Mouse (Mus musculus): Measurements from ENCODE around the gene Ceacam16. TPM values are rescaled to one million over a fixed set of nuclear protein-coding genes. Genes with fewer than 3 reads are reported as not detected.

The Ceacam16 gene
- total and polyA plus RNA-seq, 3 experiments = 0.12 to 0.18 TPM; not detected in 1

- Histone ChIP-seq H3K9ac (ENCODE audit: control insufficient read depth, low read depth, low read length, poor library complexity, severe bottlenecking) (no peak within 1 kb of the TSS), H3K36me3 (ENCODE audit: control insufficient read depth in 1 of 2, insufficient read depth in 2 of 2, low read length in 2 of 2) (no peaks in the 10 kb centered on the region), H3K9me3 (replicated peaks; ENCODE audit: insufficient read depth, low read length) (no peaks in the 10 kb centered on the region), H3K79me2 (ENCODE audit: control insufficient read depth, insufficient read depth, low read length, poor library complexity) (no peaks in the 10 kb centered on the region), H3K4me3 (ENCODE audit: control insufficient read depth in 1 of 2, insufficient read depth in 1 of 2, low read depth in 2 of 2, low read length in 2 of 2) (no peak within 1 kb of the TSS), H3K4me1 (ENCODE audit: control insufficient read depth in 1 of 2, insufficient read depth in 2 of 2, low read length in 2 of 2) (no peaks in the 10 kb centered on the region), H3K27ac (ENCODE audit: control insufficient read depth, low read depth, low read length) (no peak within 1 kb of the TSS), H3K27me3 (ENCODE audit: control insufficient read depth in 1 of 2, insufficient read depth in 2 of 2, low read length in 2 of 2) (no peaks in the 10 kb centered on the region)
- TF ChIP-seq NRF1 (IDR thresholded peaks at IDR 0.05; ENCODE audit: insufficient read depth, low read depth, low read length, poor library complexity, severe bottlenecking) = no peak
- no peak for DNase-seq (ENCODE audit: low read depth, low spot score)
Measured at GRCm38 (mm10) chr7:19887849-19888248, 26.8 kb upstream of the Ceacam16 start, which contains the start of gene Ceacam19. Ceacam19 (minus strand) TSS chr7:19887965.

- peaks cover 0 to 3% of the 10 kb centered on the region in 2 experiments; a peak in 2 of 4 replicates for H3K4me1 ChIP-seq (ENCODE audit: control insufficient read depth in 1 of 2, insufficient read depth in 2 of 2, low read length in 2 of 2)
- no peak overlapping the region for H3K4me3 ChIP-seq (ENCODE audit: control insufficient read depth in 1 of 2, insufficient read depth in 1 of 2, low read depth in 2 of 2, low read length in 2 of 2)
- DNase-seq (ENCODE audit: low read depth, low spot score) = peak; percentile 19
- H3K27me3 ChIP-seq (ENCODE audit: control insufficient read depth in 1 of 2, insufficient read depth in 2 of 2, low read length in 2 of 2) = no peaks in the 10 kb centered on the region
- H3K36me3 ChIP-seq (ENCODE audit: control insufficient read depth in 1 of 2, insufficient read depth in 2 of 2, low read length in 2 of 2) = peaks cover 0 to 7% of the 10 kb centered on the region in 2 experiments; a peak in 2 of 4 replicates
- no peak overlapping the region for H3K27ac ChIP-seq (ENCODE audit: control insufficient read depth, low read depth, low read length)
- H3K9ac ChIP-seq (ENCODE audit: control insufficient read depth, low read depth, low read length, poor library complexity, severe bottlenecking) = no peak overlapping the region
- H3K9me3 ChIP-seq (replicated peaks; ENCODE audit: insufficient read depth, low read length) = no peaks in the 10 kb centered on the region
- no peaks in the 10 kb centered on the region for H3K79me2 ChIP-seq (ENCODE audit: control insufficient read depth, insufficient read depth, low read length, poor library complexity)
- TF ChIP-seq ZNF384 (IDR thresholded peaks at IDR 0.05; ENCODE audit: low read depth, low read length) (no peak), CTCF (IDR thresholded peaks at IDR 0.05 in 2 of 3, conservative IDR thresholded peaks at IDR 0.05 in 1 of 3; ENCODE audit: control insufficient read depth in 1 of 3, insufficient read depth in 1 of 3, low read depth in 2 of 3, low read length in 3 of 3, poor library complexity in 1 of 3, severe bottlenecking in 1 of 3) (peak; percentile 33 to 45 (median 40); a peak in 5 of 6 replicates), BHLHE40 (IDR thresholded peaks at IDR 0.05; ENCODE audit: borderline replicate concordance, low read depth, low read length) (no peak), SIN3A (IDR thresholded peaks at IDR 0.05; ENCODE audit: low read length) (no peak), ZKSCAN1 (IDR thresholded peaks at IDR 0.05; ENCODE audit: low read depth, low read length) (no peak), USF1 (IDR thresholded peaks at IDR 0.05; ENCODE audit: low read depth, low read length) (no peak), TBP (IDR thresholded peaks at IDR 0.05; ENCODE audit: low read depth, low read length) (no peak), MEF2A (IDR thresholded peaks at IDR 0.05; ENCODE audit: extremely low read depth, insufficient replicate concordance, low read depth, low read length, poor library complexity, severe bottlenecking) (no peak), SMC3 (IDR thresholded peaks at IDR 0.05; ENCODE audit: low read depth, low read length) (peak; percentile 32), EP300 (IDR thresholded peaks at IDR 0.05; ENCODE audit: low read depth in 1 of 2, low read length in 2 of 2) (no peak), RCOR1 (IDR thresholded peaks at IDR 0.05; ENCODE audit: low read depth, low read length) (no peak), POLR2A (IDR thresholded peaks at IDR 0.05; ENCODE audit: control insufficient read depth in 1 of 2, insufficient read depth in 1 of 2, low read depth in 1 of 2, low read length in 2 of 2, poor library complexity in 1 of 2) (no peak), TAL1 (IDR thresholded peaks at IDR 0.05; ENCODE audit: low read length) (no peak), MAZ (IDR thresholded peaks at IDR 0.05; ENCODE audit: low read depth, low read length) (no peak), KAT2A (conservative IDR thresholded peaks at IDR 0.05; ENCODE audit: low read depth, low read length) (no peak), GABPA (IDR thresholded peaks at IDR 0.05; ENCODE audit: low read depth, low read length) (no peak)
Measured at GRCm38 (mm10) chr7:19880754-19881153, 19.7 kb upstream of the Ceacam16 start.
